12 mouse cellular contexts compared by ENCODE assay signal in genomic region chr2:81336982-81337381, GRCm38 (mm10).
"Had no signal": no experiment of that assay in that cellular context is flagged by ENCODE, and none has a peak within 500 bp of the region (broad histone marks: within the 10 kb centered on the region; RNA-seq: fewer than 3 reads in every experiment).

No protein-coding gene starts in this region.

- H3K4me2 ChIP-seq: lung, embryonic 14.5 days; midbrain, embryonic 11.5 days; midbrain, embryonic 13.5 days; midbrain, embryonic 15.5 days; neural tube, embryonic 12.5 days had no signal

- H3K4me1 ChIP-seq: midbrain, embryonic 13.5 days; midbrain, embryonic 15.5 days; neural tube, embryonic 12.5 days had no signal

- DNase-seq: lung, adult 18-20 months; lung, embryonic 14.5 days; lung, postnatal 10 days; lung, postnatal 4 days; right cerebral cortex, postnatal 14 days; thymus, adult 18-20 months; thymus, postnatal 14 days; thymus, postnatal 36 days had no signal

- H3K9ac ChIP-seq: lung, embryonic 14.5 days; midbrain, embryonic 13.5 days; midbrain, embryonic 15.5 days; neural tube, embryonic 12.5 days had no signal

- H3K9me3 ChIP-seq: midbrain, embryonic 13.5 days; midbrain, embryonic 15.5 days; neural tube, embryonic 12.5 days had no signal

- ATAC-seq: midbrain, embryonic 13.5 days; midbrain, embryonic 15.5 days had no signal

- H3K4me3 ChIP-seq: midbrain, embryonic 13.5 days; midbrain, embryonic 15.5 days; neural tube, embryonic 12.5 days had no signal

- H3K27ac ChIP-seq: midbrain, embryonic 13.5 days; midbrain, embryonic 15.5 days; neural tube, embryonic 12.5 days had no signal

- H3K27me3 ChIP-seq: midbrain, embryonic 13.5 days; midbrain, embryonic 15.5 days; neural tube, embryonic 12.5 days had no signal

- H3K36me3 ChIP-seq: midbrain, embryonic 13.5 days; midbrain, embryonic 15.5 days; neural tube, embryonic 12.5 days had no signal
